Mouse (Mus musculus) heart, embryonic 15.5 days (tissue): Measurements from ENCODE around the gene Mpzl3. TPM values are rescaled to one million over a fixed set of nuclear protein-coding genes. Genes with fewer than 3 reads are reported as not detected.
A peak's percentile ranks its signal among the peaks of the same experiment; 100 is the strongest.
"Not testable (repeated sequence)": the region's sequence is repeated elsewhere in the genome, so short reads cannot be mapped to it uniquely, and the experiment has no call there.

Experiments used
- ATAC-seq: fragments of 200-750 bp; cut with Nextera tagmentation; replicated peaks from 2 replicates; pipeline ENCODE4 v1.8.0; 2017; ENCODE audit warnings: low read depth, moderate TSS enrichment; ENCODE audit not compliant: insufficient number of reproducible peaks, insufficient read depth, low FRiP score
- H3K27ac ChIP-seq: fragments of 300-500 bp; sonication (generic); 2 replicates; pipeline ENCODE4 v1.5.1; 2015; ENCODE audit warnings: mild to moderate bottlenecking, inconsistent platforms
- H3K27me3 ChIP-seq: fragments of 300-500 bp; sonication (generic); 2 replicates; pipeline ENCODE4 v1.6.1; 2015; ENCODE audit warnings: inconsistent platforms
- H3K36me3 ChIP-seq: fragments of 300-500 bp; sonication (generic); 2 replicates; pipeline ENCODE4 v1.6.1; 2015; ENCODE audit warnings: mild to moderate bottlenecking, inconsistent platforms
- H3K4me1 ChIP-seq: fragments of 300-500 bp; sonication (generic); replicated peaks from 2 replicates; pipeline ENCODE4 v1.6.1; 2015; ENCODE audit warnings: inconsistent platforms
- H3K4me2 ChIP-seq: fragments of 300-500 bp; sonication (generic); 2 replicates; pipeline ENCODE4 v1.6.1; 2015; ENCODE audit warnings: inconsistent platforms, mild to moderate bottlenecking, moderate library complexity
- H3K4me3 ChIP-seq: fragments of 300-500 bp; sonication (generic); 2 replicates; pipeline ENCODE4 v1.5.1; 2015; ENCODE audit warnings: mild to moderate bottlenecking, inconsistent platforms
- H3K9ac ChIP-seq: fragments of 300-500 bp; sonication (generic); 2 replicates; pipeline ENCODE4 v1.6.1; 2015; ENCODE audit warnings: mild to moderate bottlenecking, inconsistent platforms
- H3K9me3 ChIP-seq: fragments of 300-500 bp; sonication (generic); replicated peaks from 2 replicates; pipeline ENCODE4 v1.6.1; 2016; ENCODE audit warnings: inconsistent platforms
- WGBS: fragments of 180-500 bp; shearing (Covaris S2); methylation state at CpG from one replicate; pipeline ENCODE4 v1.1.7; 2015; ENCODE audit warnings: mixed read lengths; 5-methylcytosine and 5-hydroxymethylcytosine counted together
- polyA plus RNA-seq: library from polyadenylated mRNA; unstranded; fragments of >200 nt; fragmentation: Nextera tagmentation; extraction: Ambion mirVana; gene quantifications from 2 replicates; pipeline ENCODE4 v1.2.1, GENCODE M21; 2015

Gene Mpzl3
- polyA plus RNA-seq, 1 experiment from 2014 or later, result 1.4 TPM

DNA sequence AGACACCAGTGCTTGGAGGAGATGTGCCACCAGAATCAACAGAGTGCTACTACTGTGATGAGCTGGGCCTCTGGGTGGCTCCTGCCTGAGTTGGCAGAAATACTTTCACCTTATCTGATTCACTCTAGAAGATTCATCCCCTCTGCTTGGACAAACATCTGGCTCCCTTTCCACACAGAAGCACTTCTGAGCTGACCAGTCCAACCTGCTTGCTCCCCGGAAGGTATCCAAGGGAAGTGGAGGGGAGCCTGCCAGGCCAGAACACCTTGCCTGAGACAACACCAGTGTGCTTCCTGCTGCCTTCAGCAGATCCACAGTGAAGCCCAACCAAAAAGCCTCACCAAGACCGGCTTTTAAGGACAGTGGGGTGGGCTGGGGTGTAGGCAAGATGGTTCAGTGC is 30.8 kb upstream of the Mpzl3 start:
- Histone ChIP-seq H3K27me3 (peaks cover 30% of the 10 kb centered on the region), H3K27ac (no peak overlapping the region), H3K9me3 (no peaks in the 10 kb centered on the region), H3K4me1 (no peaks in the 10 kb centered on the region), H3K9ac (no peak overlapping the region), H3K4me3 (no peak overlapping the region), H3K4me2 (no peak overlapping the region), H3K36me3 (no peaks in the 10 kb centered on the region)
- ATAC-seq, result no peak
- whole genome bisulfite sequencing, result 62% methylated on average over 2 of the region's 2 CpGs

DNA sequence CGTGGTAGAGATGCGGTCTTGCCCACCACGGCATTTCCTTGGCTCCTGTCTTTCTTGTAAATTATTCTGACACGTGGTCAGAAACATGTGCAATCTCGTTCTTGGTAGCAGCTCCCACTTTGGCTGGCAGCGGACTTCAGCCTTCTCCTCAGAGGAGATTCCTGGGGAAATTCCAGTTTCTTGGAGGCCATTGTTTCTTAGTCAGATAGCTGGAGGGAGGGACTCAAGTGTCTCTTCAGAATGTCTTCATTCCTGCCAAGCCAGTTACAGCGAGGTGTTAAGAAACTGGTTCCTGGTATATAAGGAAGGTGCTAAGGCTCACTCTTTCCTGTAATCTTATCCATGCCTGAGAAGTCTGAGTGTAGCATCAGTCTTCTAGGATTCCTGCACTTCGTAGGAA is 27.6 kb upstream of the Mpzl3 start:
- Histone ChIP-seq H3K4me2 (no peak overlapping the region), H3K27me3 (peaks cover 47% of the 10 kb centered on the region), H3K9me3 (no peaks in the 10 kb centered on the region), H3K9ac (no peak overlapping the region), H3K36me3 (no peaks in the 10 kb centered on the region), H3K4me1 (no peaks in the 10 kb centered on the region), H3K27ac (no peak overlapping the region), H3K4me3 (no peak overlapping the region)
- WGBS, result 54% methylated on average over 8 of the region's 8 CpGs
- no peak for ATAC-seq

DNA sequence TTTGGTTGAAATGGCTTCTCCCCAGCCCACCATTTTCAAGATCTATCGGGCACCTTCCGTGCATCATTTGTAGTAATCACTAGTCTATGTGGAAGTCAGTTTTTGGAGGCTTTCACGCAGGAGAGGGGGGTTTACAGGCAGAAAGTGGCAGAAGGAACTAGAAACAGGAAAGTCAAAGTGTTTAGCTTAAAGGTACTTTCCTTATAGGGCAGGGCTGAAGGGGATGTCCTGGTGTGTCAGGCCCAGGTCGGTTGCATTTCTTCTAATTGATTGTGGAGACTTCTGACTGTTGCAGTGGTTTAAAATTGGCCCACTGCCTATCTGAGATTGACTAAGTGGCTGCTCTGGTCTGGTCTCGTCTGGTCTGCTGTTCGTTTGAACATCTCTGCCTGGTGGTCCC is 24.6 kb upstream of the Mpzl3 start:
- H3K27me3 ChIP-seq, result peaks cover 54% of the 10 kb centered on the region
- H3K36me3 ChIP-seq, result no peaks in the 10 kb centered on the region
- H3K4me2 ChIP-seq, result no peak overlapping the region
- H3K4me3 ChIP-seq, result no peak overlapping the region
- no peak for ATAC-seq
- 42% methylated on average over 6 of the region's 6 CpGs for WGBS
- H3K27ac ChIP-seq, result no peak overlapping the region
- H3K9me3 ChIP-seq, result no peaks in the 10 kb centered on the region
- no peak overlapping the region for H3K9ac ChIP-seq
- no peaks in the 10 kb centered on the region for H3K4me1 ChIP-seq

DNA sequence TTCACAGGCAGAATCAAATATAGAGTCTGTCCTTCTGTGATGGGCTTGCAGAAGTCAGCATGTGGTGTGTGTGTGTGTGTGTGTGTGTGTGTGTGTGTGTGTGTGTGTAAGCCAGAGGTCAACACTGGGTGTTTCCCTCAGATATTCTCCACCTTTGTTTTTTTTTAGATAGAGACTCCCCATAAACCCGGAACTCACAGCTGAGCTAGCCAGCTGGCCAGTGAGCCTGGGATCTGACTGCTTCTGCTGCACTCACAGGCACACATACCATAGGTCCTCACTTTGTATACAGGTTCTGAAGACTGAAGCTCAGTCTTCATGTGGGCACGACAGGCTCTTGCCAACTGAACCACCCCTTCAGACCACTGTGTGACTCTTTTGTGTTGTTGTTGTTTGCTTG is 22.7 kb upstream of the Mpzl3 start:
- Histone ChIP-seq H3K4me1 (no peaks in the 10 kb centered on the region), H3K27ac (no peak overlapping the region), H3K4me2 (no peak overlapping the region), H3K9ac (no peak overlapping the region), H3K27me3 (peaks cover 45% of the 10 kb centered on the region), H3K4me3 (no peak overlapping the region), H3K9me3 (no peaks in the 10 kb centered on the region), H3K36me3 (no peaks in the 10 kb centered on the region)
- 53% methylated on average over 2 of the region's 2 CpGs for WGBS
- ATAC-seq, result no peak

DNA sequence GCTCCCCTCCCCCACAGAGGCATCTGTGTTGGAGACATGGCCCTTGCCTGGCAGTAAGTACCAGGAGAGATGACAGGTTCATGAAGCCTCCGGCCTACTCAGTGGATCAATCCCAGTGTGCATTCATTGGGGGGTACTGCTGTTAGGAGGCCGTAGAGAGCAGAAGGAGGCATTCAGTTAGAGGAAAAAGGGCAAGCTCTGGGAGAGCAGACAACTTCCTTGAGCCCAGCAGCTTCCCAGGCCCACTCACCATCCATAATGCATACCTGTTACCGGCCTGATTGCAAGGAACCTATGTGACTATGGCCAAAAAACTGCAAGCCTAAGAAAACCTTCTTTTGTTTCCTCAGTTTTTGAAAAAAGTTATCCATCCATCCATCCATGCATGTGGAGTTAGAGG is 20.5 kb upstream of the Mpzl3 start:
- Histone ChIP-seq H3K9me3 (no peaks in the 10 kb centered on the region), H3K27me3 (peaks cover 35% of the 10 kb centered on the region), H3K36me3 (no peaks in the 10 kb centered on the region), H3K27ac (no peak overlapping the region), H3K4me1 (no peaks in the 10 kb centered on the region), H3K9ac (no peak overlapping the region), H3K4me2 (no peak overlapping the region), H3K4me3 (no peak overlapping the region)
- ATAC-seq, result no peak
- 65% methylated on average over 3 of the region's 3 CpGs for WGBS

DNA sequence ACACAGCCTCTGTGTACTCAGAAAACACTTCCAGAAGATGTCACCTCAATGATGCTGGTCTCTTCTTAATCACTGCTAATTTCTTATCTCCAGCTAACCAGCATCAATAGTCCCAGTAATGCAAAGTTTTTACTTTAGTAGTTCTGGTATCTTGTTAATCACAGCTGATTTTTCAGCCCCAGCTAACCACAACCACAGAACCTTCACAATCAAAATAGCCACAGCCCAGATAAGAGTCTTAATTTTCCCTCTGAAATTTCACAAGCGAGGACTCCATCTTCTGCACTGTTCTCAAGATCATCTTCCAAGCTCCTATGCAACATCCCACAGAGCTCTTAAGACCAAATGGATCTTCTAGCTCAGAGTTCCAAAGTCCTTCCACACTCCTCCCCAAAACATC is 17.2 kb upstream of the Mpzl3 start:
- H3K9ac ChIP-seq, H3K4me2 ChIP-seq, H3K4me3 ChIP-seq, ATAC-seq, H3K36me3 ChIP-seq, H3K9me3 ChIP-seq, H3K27ac ChIP-seq: not testable (repeated sequence)
- Histone ChIP-seq H3K4me1 (peaks cover 17% of the 10 kb centered on the region), H3K27me3 (peaks cover 50% of the 10 kb centered on the region)
- 69% methylated on average over 1 of the region's 1 CpGs for WGBS

DNA sequence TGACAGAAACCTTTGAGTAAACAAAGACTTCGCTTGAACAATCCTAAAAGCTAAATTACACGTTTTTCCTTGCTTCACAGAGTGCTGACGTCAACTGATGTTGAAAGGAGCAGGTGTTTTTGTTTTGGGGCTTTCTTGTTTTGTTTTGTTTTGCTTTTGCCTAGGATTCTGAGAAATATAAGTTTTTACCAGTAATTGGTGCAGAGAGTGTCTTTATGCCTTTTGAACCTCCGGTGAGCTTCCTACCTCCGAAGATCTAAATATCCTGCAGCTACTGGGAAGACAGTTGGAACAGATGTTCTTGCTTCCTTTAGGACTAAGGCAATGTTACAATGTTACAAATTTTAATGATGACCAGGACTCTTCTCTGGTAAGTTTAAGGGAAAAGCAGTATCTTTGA is 15.5 kb upstream of the Mpzl3 start, which contains the start of gene Mpzl2:
Gene Mpzl2, plus strand, starts transcription at position 301 of the 400 bp plus-strand sequence.
- WGBS, result 50% methylated on average over 5 of the region's 5 CpGs
- peaks cover 66% of the 10 kb centered on the region for H3K27me3 ChIP-seq
- no peaks in the 10 kb centered on the region for H3K36me3 ChIP-seq
- H3K4me3 ChIP-seq, result no peak within 1 kb of the TSS; the same call in 1 of the 2 replicates
- no peaks in the 10 kb centered on the region for H3K9me3 ChIP-seq
- peak within 1 kb of the TSS; percentile 30; the same call in 1 of the 2 replicates for H3K4me2 ChIP-seq
- H3K4me1 ChIP-seq, result peaks cover 19% of the 10 kb centered on the region
- no peak within 1 kb of the TSS for H3K27ac ChIP-seq
- no peak within 1 kb of the TSS for H3K9ac ChIP-seq
- ATAC-seq, result no peak

DNA sequence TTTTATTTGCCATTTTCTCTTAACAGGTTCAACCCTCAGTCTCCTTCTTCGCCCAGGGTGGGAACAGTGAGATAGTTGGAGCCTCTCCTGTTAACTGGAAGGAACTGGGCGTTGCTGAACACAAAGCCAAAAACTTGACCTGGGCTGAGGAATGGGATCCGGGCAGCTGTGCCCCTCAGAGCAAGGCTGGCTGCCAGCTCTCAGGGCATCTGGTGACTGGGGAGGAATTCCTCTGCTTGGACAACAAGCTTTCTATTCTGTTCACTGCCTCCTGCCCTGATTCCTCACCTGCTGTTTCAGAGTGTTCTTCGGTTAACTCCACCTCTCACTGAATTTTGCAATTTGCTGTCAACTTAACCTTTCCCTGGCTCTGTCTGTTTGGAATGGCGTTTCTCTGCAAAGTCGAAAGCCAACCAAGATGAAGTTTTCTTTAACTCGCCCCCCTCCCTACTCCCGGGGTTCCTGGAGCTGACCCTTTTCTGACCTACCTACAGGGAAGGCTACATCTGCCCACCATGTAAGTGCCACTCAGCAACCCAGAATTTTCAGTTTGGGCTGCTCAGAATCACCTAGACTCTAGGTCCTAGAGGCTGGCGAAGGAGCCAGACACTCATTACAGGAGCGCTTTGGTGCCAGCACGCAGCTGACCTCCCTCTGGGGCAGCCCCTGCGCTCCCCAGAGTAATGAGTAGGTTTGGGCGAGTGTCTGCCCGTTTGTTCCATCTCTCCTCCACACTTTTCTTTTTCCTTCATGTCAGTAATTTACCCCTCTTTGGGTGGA is 14.7 kb upstream of the Mpzl3 start:
- Histone ChIP-seq H3K4me2 (peak overlapping the region; percentile 30; the same call in 1 of the 2 replicates), H3K27ac (no peak overlapping the region), H3K9me3 (no peaks in the 10 kb centered on the region), H3K36me3 (no peaks in the 10 kb centered on the region), H3K4me3 (no peak overlapping the region; the same call in 1 of the 2 replicates), H3K27me3 (peaks cover 68% of the 10 kb centered on the region), H3K4me1 (peaks cover 19% of the 10 kb centered on the region), H3K9ac (no peak overlapping the region)
- 12% methylated on average over 14 of the region's 14 CpGs for WGBS
- no peak for ATAC-seq

DNA sequence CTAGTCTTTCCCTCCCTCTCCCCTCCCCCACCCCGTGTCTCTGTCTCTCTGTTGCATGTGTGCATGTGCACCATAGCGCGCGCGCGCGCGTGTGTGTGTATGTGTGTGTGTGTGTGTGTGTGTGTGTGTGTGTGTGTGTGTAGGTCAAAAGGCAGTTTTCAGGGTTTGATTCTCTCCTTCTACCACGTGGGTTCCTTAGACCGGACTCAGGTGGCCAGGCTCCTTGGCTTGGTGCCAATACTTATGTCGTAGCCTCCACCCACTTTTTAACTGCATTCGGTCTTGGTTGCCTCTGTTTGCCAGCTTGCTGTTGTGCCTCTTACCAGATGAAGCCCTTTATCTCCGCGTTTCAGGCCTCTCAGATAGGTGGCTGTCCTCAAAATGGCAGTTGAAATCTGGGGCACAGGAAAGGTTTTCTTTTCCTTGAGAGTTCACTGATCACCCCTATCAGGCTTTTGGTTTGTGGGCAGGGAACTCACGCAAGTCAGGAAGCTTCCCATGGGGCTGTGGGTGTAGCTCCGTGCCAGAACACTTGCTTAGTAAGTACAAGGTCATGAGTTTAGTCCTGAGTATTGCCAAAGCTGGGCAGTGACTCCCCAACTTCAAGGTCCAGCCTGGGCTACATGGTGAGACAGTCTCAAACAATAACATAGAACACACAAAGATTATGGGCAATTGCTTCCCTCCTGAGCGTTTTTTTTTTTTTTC is 13.7 kb upstream of the Mpzl3 start:
- ATAC-seq, result no peak
- Histone ChIP-seq H3K9ac (no peak overlapping the region), H3K4me3 (no peak overlapping the region), H3K4me1 (peaks cover 19% of the 10 kb centered on the region), H3K9me3 (no peaks in the 10 kb centered on the region), H3K36me3 (no peaks in the 10 kb centered on the region), H3K27me3 (peaks cover 67% of the 10 kb centered on the region), H3K27ac (no peak overlapping the region), H3K4me2 (peak overlapping the region; percentile 30)
- 22% methylated on average over 17 of the region's 17 CpGs for WGBS

DNA sequence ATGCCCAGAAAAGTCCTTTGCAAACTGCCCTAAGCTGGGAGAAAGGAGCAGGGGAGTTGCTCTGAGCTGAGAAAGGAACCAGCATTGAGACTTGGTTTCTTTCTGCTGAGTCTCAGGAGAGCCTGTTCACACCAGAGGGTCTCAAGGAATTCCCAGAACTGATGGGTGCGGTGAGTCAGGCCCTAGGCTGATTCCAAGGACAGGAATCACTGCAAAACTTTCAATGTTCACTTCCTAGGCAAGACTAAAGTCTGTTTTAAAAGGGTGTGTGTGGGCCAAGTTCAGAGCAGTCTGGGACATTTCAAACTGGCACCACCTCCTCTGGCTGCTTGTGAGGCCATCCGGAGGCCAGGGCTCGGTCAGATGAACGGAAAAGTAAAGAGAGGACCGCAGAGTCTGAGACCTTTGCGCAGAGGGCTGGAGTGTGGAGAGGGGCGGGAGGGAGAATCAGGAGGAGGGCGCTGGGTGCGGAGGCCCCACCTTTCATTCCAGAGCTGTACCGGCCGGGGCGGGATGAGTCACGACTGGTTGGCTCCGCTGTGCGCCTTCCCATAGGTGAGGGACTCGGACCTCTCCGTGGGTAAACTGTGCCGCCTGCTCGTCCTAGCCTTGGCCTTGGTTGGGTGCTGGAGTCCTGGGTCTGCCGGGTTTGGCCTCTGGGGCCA is 12.8 kb upstream of the Mpzl3 start:
- Histone ChIP-seq H3K9me3 (no peaks in the 10 kb centered on the region), H3K4me2 (peak overlapping the region; percentile 57), H3K4me3 (peak overlapping the region; percentile 39), H3K27me3 (peaks cover 67% of the 10 kb centered on the region), H3K36me3 (no peaks in the 10 kb centered on the region), H3K9ac (peak overlapping the region; percentile 34; the same call in 1 of the 2 replicates), H3K4me1 (peaks cover 19% of the 10 kb centered on the region), H3K27ac (no peak overlapping the region)
- WGBS, result 2% methylated on average over 20 of the region's 20 CpGs
- ATAC-seq, result no peak

DNA sequence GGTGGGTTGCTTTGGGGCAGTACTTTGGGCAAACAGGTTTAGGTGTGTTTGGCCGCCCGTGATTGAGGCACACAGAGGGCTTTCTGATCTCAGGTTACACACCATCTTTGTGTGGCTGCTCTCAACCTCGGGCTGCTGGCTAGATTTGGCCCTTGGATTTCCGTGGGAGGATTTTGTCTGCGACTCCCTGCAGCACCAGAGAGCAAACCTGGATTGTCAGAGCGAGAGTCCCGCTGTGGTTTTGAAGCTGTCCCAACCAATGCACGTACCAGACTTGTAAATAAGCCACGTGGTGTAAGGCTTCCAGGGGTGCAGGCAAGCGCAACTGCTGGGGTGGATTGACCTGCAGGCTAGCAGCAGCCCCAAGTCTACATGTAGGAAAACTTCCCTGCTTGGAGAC is 12.0 kb upstream of the Mpzl3 start:
- H3K27me3 ChIP-seq, result peaks cover 67% of the 10 kb centered on the region
- H3K4me1 ChIP-seq, result peaks cover 19% of the 10 kb centered on the region
- no peak overlapping the region for H3K27ac ChIP-seq
- no peaks in the 10 kb centered on the region for H3K36me3 ChIP-seq
- ATAC-seq, result no peak
- peak overlapping the region; percentile 39 for H3K4me3 ChIP-seq
- H3K9ac ChIP-seq, result no peak overlapping the region
- peak overlapping the region; percentile 57 for H3K4me2 ChIP-seq
- H3K9me3 ChIP-seq, result no peaks in the 10 kb centered on the region
- WGBS, result 1% methylated on average over 10 of the region's 10 CpGs
